Mouse (Mus musculus) thymus, adult 2 months (tissue): ENCODE data around the gene Fap.

Source experiments
- CTCF ChIP-seq: fragments of 200-500 bp; IDR thresholded peaks from 2 replicates; pipeline ENCODE4 v1.5.1; 2012; ENCODE audit warnings: mild to moderate bottlenecking, control low read depth, low read length, moderate library complexity, borderline replicate concordance; ENCODE audit not compliant: control insufficient read depth, poor library complexity, insufficient read depth; ENCODE audit errors: extremely low read depth
- POLR2A ChIP-seq: fragments of 200-500 bp; IDR thresholded peaks from 2 replicates; pipeline ENCODE4 v1.6.1; 2012; ENCODE audit warnings: mild to moderate bottlenecking, low read length, control low read depth, moderate library complexity; ENCODE audit not compliant: control insufficient read depth, poor library complexity, insufficient read depth; ENCODE audit errors: extremely low read depth

- no peak for TF ChIP-seq CTCF
- no peak for TF ChIP-seq POLR2A
These were observed 67.4 kb downstream of the Fap start for GRCm38 (mm10) chr2:62506441-62506840.
